Mouse (Mus musculus): Measurements from ENCODE around the gene Tap1.

- TF ChIP-seq CTCF (IDR thresholded peaks at IDR 0.05; ENCODE audit: low read depth, low read length) = no peak
- TF ChIP-seq POLR2A (IDR thresholded peaks at IDR 0.05; ENCODE audit: extremely low read depth, insufficient read depth, low read length) = no peak
Measured at GRCm38 (mm10) chr17:34205021-34205745, 17.8 kb downstream of the Tap1 start.
